Mouse (Mus musculus): ENCODE results near the gene Kifc3. TPM values are rescaled to one million over a fixed set of nuclear protein-coding genes. Genes with fewer than 3 reads are reported as not detected.
A peak's percentile ranks its signal among the peaks of the same experiment; 100 is the strongest.
"Not testable (repeated sequence)": the region's sequence is repeated elsewhere in the genome, so short reads cannot be mapped to it uniquely, and the experiment has no call there.

The Kifc3 gene
- polyA plus RNA-seq, 1 experiment from 2014 or later = 46.2 TPM

- TF ChIP-seq CTCF (IDR thresholded peaks at IDR 0.05; ENCODE audit: low read depth) = no peak
- ATAC-seq (replicated peaks; ENCODE audit: low FRiP score, low read depth) = peak; percentile 56; the same call in 1 of the 2 replicates
- 23% methylated on average over 12 of the region's 12 CpGs for WGBS
- Histone ChIP-seq H3K4me1 (replicated peaks; ENCODE audit: insufficient read depth, low read length) (0 out of 2 replicates have a peak, but pooled peaks cover 4% of the 10 kb centered on the region), H3K4me2 (ENCODE audit: low read length) (0 out of 2 replicates have a peak overlapping the region, but pooled peaks have one; percentile 30), H3K4me3 (replicated peaks; ENCODE audit: low read depth, low read length) (no peak overlapping the region), H3K9me3 (replicated peaks; ENCODE audit: low read length) (no peaks in the 10 kb centered on the region), H3K27ac (no peak overlapping the region), H3K36me3 (ENCODE audit: insufficient read depth, low read length) (no peaks in the 10 kb centered on the region), H3K27me3 (ENCODE audit: insufficient read depth, low read length) (no peaks in the 10 kb centered on the region), H3K9ac (ENCODE audit: low read depth, low read length) (no peak overlapping the region)
- peak; percentile 54 for DNase-seq (ENCODE audit: low spot score)
These were observed 40.4 kb upstream of the Kifc3 start for GRCm38 (mm10) chr8:95242826-95243571.

- no peak for ATAC-seq (replicated peaks; ENCODE audit: low FRiP score, low read depth)
These were observed 39.6 kb upstream of the Kifc3 start for GRCm38 (mm10) chr8:95242099-95242825.

GRCm38 (mm10) chr8:95235683-95236082, 33.1 kb upstream of the Kifc3 start:
- WGBS = 7% methylated on average over 3 of the region's 3 CpGs
- H3K36me3 ChIP-seq (ENCODE audit: insufficient read depth, low read length) = no peaks in the 10 kb centered on the region
- H3K27me3 ChIP-seq (ENCODE audit: insufficient read depth, low read length) = no peaks in the 10 kb centered on the region
- no peak overlapping the region for H3K4me2 ChIP-seq (ENCODE audit: low read length)
- DNase-seq (ENCODE audit: low spot score) (peak; percentile 57), ATAC-seq (replicated peaks; ENCODE audit: low FRiP score, low read depth) (no peak)
- no peaks in the 10 kb centered on the region for H3K9me3 ChIP-seq (replicated peaks; ENCODE audit: low read length)
- no peak overlapping the region for H3K4me3 ChIP-seq (replicated peaks; ENCODE audit: low read depth, low read length)
- H3K27ac ChIP-seq = no peak overlapping the region
- H3K9ac ChIP-seq (ENCODE audit: low read depth, low read length) = no peak overlapping the region
- no peaks in the 10 kb centered on the region for H3K4me1 ChIP-seq (replicated peaks; ENCODE audit: insufficient read depth, low read length)
- TF ChIP-seq CTCF (IDR thresholded peaks at IDR 0.05; ENCODE audit: low read depth) = peak; percentile 91

More at GRCm38 (mm10) chr8:95242099-95242825, 39.6 kb upstream of the Kifc3 start:
- no peak overlapping the region for H3K4me3 ChIP-seq (replicated peaks; ENCODE audit: low read depth, low read length)
- WGBS = 90% methylated on average over 26 of the region's 26 CpGs
- no peak overlapping the region for H3K9ac ChIP-seq (ENCODE audit: low read depth, low read length)
- no peak for TF ChIP-seq CTCF (IDR thresholded peaks at IDR 0.05; ENCODE audit: low read depth)
- DNase-seq (ENCODE audit: low spot score) = no peak
- H3K9me3 ChIP-seq (replicated peaks; ENCODE audit: low read length) = no peaks in the 10 kb centered on the region
- H3K4me2 ChIP-seq (ENCODE audit: low read length) = no peak overlapping the region
- H3K27me3 ChIP-seq (ENCODE audit: insufficient read depth, low read length) = no peaks in the 10 kb centered on the region
- 0 out of 2 replicates have a peak, but pooled peaks cover 4% of the 10 kb centered on the region for H3K4me1 ChIP-seq (replicated peaks; ENCODE audit: insufficient read depth, low read length)
- no peaks in the 10 kb centered on the region for H3K36me3 ChIP-seq (ENCODE audit: insufficient read depth, low read length)
- H3K27ac ChIP-seq = no peak overlapping the region

- H3K4me2 ChIP-seq (ENCODE audit: low read length); H3K36me3 ChIP-seq (ENCODE audit: insufficient read depth, low read length); H3K27ac ChIP-seq; DNase-seq (ENCODE audit: low spot score); ATAC-seq (replicated peaks; ENCODE audit: low FRiP score, low read depth); H3K9me3 ChIP-seq (replicated peaks; ENCODE audit: low read length); H3K9ac ChIP-seq (ENCODE audit: low read depth, low read length); H3K27me3 ChIP-seq (ENCODE audit: insufficient read depth, low read length); H3K4me1 ChIP-seq (replicated peaks; ENCODE audit: insufficient read depth, low read length); H3K4me3 ChIP-seq (replicated peaks; ENCODE audit: low read depth, low read length): not testable (repeated sequence)
- WGBS = 95% methylated on average over 9 of the region's 9 CpGs
These were observed 27.5 kb upstream of the Kifc3 start for GRCm38 (mm10) chr8:95230086-95230485.

- H3K36me3 ChIP-seq (ENCODE audit: insufficient read depth, low read length) = no peaks in the 10 kb centered on the region
- no peak overlapping the region for H3K27ac ChIP-seq
- H3K27me3 ChIP-seq (ENCODE audit: insufficient read depth, low read length) = no peaks in the 10 kb centered on the region
- H3K9me3 ChIP-seq (replicated peaks; ENCODE audit: low read length) = no peaks in the 10 kb centered on the region
- ATAC-seq (replicated peaks; ENCODE audit: low FRiP score, low read depth) (no peak), DNase-seq (ENCODE audit: low spot score) (no peak)
- no peak overlapping the region for H3K4me3 ChIP-seq (replicated peaks; ENCODE audit: low read depth, low read length)
- H3K9ac ChIP-seq (ENCODE audit: low read depth, low read length) = no peak overlapping the region
- 30% methylated on average over 2 of the region's 2 CpGs for WGBS
- no peak overlapping the region for H3K4me2 ChIP-seq (ENCODE audit: low read length)
- no peaks in the 10 kb centered on the region for H3K4me1 ChIP-seq (replicated peaks; ENCODE audit: insufficient read depth, low read length)
- no peak for TF ChIP-seq CTCF (IDR thresholded peaks at IDR 0.05; ENCODE audit: low read depth)
These were observed 24.5 kb upstream of the Kifc3 start for GRCm38 (mm10) chr8:95227151-95227468.

GRCm38 (mm10) chr8:95226251-95227150, 23.9 kb upstream of the Kifc3 start:
- Histone ChIP-seq H3K27ac (no peak overlapping the region), H3K4me1 (replicated peaks; ENCODE audit: insufficient read depth, low read length) (no peaks in the 10 kb centered on the region), H3K9ac (ENCODE audit: low read depth, low read length) (no peak overlapping the region), H3K27me3 (ENCODE audit: insufficient read depth, low read length) (no peaks in the 10 kb centered on the region), H3K36me3 (ENCODE audit: insufficient read depth, low read length) (no peaks in the 10 kb centered on the region), H3K4me3 (replicated peaks; ENCODE audit: low read depth, low read length) (no peak overlapping the region), H3K4me2 (ENCODE audit: low read length) (no peak overlapping the region), H3K9me3 (replicated peaks; ENCODE audit: low read length) (no peaks in the 10 kb centered on the region)
- no peak for TF ChIP-seq CTCF (IDR thresholded peaks at IDR 0.05; ENCODE audit: low read depth)
- DNase-seq (ENCODE audit: low spot score) = no peak
- no peak for ATAC-seq (replicated peaks; ENCODE audit: low FRiP score, low read depth)
- 36% methylated on average over 7 of the region's 7 CpGs for WGBS
